Mouse (Mus musculus) liver, postnatal 0 days (tissue): ENCODE measurements at regions not wholly inside any gene's neighbourhood (a gene's known extent, or its start where the extent isn't known, plus 50 kb on each side); places are given as distances from the start of the nearest gene placed in this dataset.

Experiments
- ATAC-seq: fragments of 200-750 bp; cut with Nextera tagmentation; 2 replicates; pipeline ENCODE4 v1.8.0; 2017; ENCODE audit warnings: mild to moderate bottlenecking, moderate library complexity
- DNase-seq: peaks from one replicate; pipeline ENCODE4 v3.0.0-alpha.2; 2016
- H3K27ac ChIP-seq: fragments of 300-500 bp; sonication (generic); 2 replicates; pipeline ENCODE4 v1.5.1; 2014; ENCODE audit warnings: antibody characterized with exemption, moderate library complexity, mild to moderate bottlenecking, low read depth
- H3K27me3 ChIP-seq: fragments of 300-500 bp; sonication (generic); 2 replicates; pipeline ENCODE4 v1.6.1; 2014; ENCODE audit warnings: low read length, control low read depth, mixed read lengths; ENCODE audit not compliant: insufficient read depth
- H3K36me3 ChIP-seq: fragments of 300-500 bp; sonication (generic); replicated peaks from 2 replicates; pipeline ENCODE4 v1.6.1; 2014; ENCODE audit warnings: mild to moderate bottlenecking, control low read depth, low read length, moderate library complexity, mixed read lengths; ENCODE audit not compliant: insufficient read depth
- H3K4me1 ChIP-seq: fragments of 300-500 bp; sonication (generic); 2 replicates; pipeline ENCODE4 v1.6.1; 2014; ENCODE audit warnings: antibody characterized with exemption, mild to moderate bottlenecking, control low read depth; ENCODE audit not compliant: insufficient read depth
- H3K4me2 ChIP-seq: fragments of 300-500 bp; sonication (generic); 2 replicates; pipeline ENCODE4 v1.6.1; 2014; ENCODE audit warnings: low read depth, mild to moderate bottlenecking, low read length, moderate library complexity, mixed read lengths
- H3K4me3 ChIP-seq: fragments of 300-500 bp; sonication (generic); 2 replicates; pipeline ENCODE4 v1.5.1; 2014; ENCODE audit warnings: low read depth, low read length
- H3K9ac ChIP-seq: fragments of 300-500 bp; sonication (generic); replicated peaks from 2 replicates; pipeline ENCODE4 v1.6.1; 2014; ENCODE audit warnings: mild to moderate bottlenecking, moderate library complexity
- H3K9me3 ChIP-seq: fragments of 300-500 bp; sonication (generic); 2 replicates; pipeline ENCODE4 v1.6.1; 2016; ENCODE audit warnings: mild to moderate bottlenecking, control low read depth, low read length, mixed read lengths
- CTCF ChIP-seq: sonication (generic); IDR thresholded peaks from 2 replicates; pipeline ENCODE4 v1.5.1; 2016; ENCODE audit warnings: antibody characterized with exemption, low read depth
- EP300 ChIP-seq: IDR thresholded peaks from 2 replicates; pipeline ENCODE4 v1.6.1; 2016; ENCODE audit warnings: antibody characterized with exemption, low read depth, mild to moderate bottlenecking
- WGBS: fragments of 180-500 bp; shearing (Covaris S2); extraction: QIAGEN DNeasy Blood & Tissue Kit; methylation state at CpG from one replicate; pipeline ENCODE4 v1.1.7; 2014; ENCODE audit not compliant: insufficient replicate concordance; 5-methylcytosine and 5-hydroxymethylcytosine counted together

DNA sequence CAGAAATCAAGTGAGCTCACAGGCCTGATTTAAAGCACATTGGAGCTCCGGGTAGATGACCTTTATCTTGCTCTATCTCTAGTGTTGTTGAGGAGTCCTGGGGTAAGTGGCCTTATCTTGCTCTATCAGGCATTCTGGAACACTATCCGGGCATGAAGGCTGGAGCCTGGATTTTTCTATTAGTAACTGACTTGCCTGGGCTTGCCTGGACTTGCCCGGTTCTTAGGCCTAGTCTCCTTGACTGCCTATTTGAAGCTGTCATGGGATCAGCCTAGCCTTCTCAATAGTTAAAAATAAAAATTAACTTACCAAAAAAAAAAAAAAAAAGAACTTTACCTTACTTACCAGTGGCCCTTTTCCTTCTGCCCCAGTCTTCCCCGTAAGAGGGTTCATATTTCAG is 617.8 kb downstream of the Zfp706 start:
- peaks cover 4% of the 10 kb centered on the region for H3K4me1 ChIP-seq
- H3K4me2 ChIP-seq, result no peak overlapping the region
- TF ChIP-seq CTCF, result no peak
- TF ChIP-seq EP300, result no peak
- WGBS, result 59% methylated on average over 4 of the region's 4 CpGs
- H3K27me3 ChIP-seq, result no peaks in the 10 kb centered on the region
- no peak overlapping the region for H3K9ac ChIP-seq
- DNase-seq, result no peak
- no peaks in the 10 kb centered on the region for H3K36me3 ChIP-seq
- no peak for ATAC-seq
- no peak overlapping the region for H3K4me3 ChIP-seq
- H3K27ac ChIP-seq, result no peak overlapping the region
- no peaks in the 10 kb centered on the region for H3K9me3 ChIP-seq

GRCm38 (mm10) chr15:36381228-36381671 is 626.3 kb downstream of the Zfp706 start:
- no peaks in the 10 kb centered on the region for H3K36me3 ChIP-seq
- H3K9me3 ChIP-seq, result no peaks in the 10 kb centered on the region
- H3K4me2 ChIP-seq, result peak overlapping the region; percentile 63
- peak; percentile 67 for TF ChIP-seq EP300
- no peak for TF ChIP-seq CTCF
- no peaks in the 10 kb centered on the region; the same call in 1 of the 2 replicates for H3K27me3 ChIP-seq
- peak; percentile 87 for ATAC-seq
- peak overlapping the region; percentile 5; the same call in 1 of the 2 replicates for H3K9ac ChIP-seq
- peak; percentile 34 for DNase-seq
- H3K27ac ChIP-seq, result no peak overlapping the region
- peaks cover 6% of the 10 kb centered on the region for H3K4me1 ChIP-seq
- H3K4me3 ChIP-seq, result peak overlapping the region; percentile 17; the same call in 1 of the 2 replicates
- WGBS, result 10% methylated on average over 8 of the region's 8 CpGs

DNA sequence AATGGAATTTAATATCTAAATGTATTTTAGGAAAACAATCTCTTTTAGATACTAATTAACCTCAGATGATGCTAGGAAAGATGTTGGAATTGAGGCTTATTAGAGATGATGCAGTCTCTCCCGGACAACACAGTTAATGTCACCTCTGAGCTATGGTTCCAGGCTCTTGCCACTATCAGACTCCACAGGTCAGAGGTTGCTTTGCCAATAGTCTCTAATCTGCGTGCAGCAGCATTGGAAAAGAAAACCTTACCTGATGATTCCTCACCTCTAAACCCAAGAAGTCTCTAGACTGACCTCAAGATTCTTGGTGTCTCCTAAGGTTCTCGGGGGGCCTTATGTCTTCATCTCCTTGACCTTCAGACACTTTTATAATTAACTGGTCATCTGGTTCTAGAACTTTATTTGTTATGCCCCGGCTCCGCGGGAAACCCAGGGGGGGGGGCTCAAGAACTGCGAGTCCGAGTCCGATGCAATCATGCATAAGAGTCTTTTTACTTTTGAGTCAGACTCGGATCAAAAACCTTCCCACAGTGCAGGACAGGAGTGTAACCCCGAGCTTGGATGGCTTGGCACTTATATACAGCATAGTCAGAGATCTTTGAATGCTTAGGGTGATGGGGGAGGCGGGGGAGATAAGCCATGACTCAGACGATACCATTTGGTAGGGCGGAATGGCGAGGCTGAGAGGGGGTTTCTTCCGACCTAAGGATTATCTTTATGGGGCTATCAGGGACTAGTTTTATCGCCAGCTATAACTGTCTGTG is 626.9 kb downstream of the Zfp706 start:
- ATAC-seq (peak; percentile 82), DNase-seq (no peak)
- Histone ChIP-seq H3K9ac (peak overlapping the region; percentile 5; the same call in 1 of the 2 replicates), H3K4me2 (peak overlapping the region; percentile 63), H3K4me1 (peaks cover 6% of the 10 kb centered on the region), H3K27ac (no peak overlapping the region), H3K4me3 (peak overlapping the region; percentile 17; the same call in 1 of the 2 replicates), H3K9me3 (no peaks in the 10 kb centered on the region), H3K27me3 (no peaks in the 10 kb centered on the region; the same call in 1 of the 2 replicates), H3K36me3 (no peaks in the 10 kb centered on the region)
- no peak for TF ChIP-seq CTCF
- TF ChIP-seq EP300, result no peak
- 15% methylated on average over 17 of the region's 17 CpGs for WGBS

DNA sequence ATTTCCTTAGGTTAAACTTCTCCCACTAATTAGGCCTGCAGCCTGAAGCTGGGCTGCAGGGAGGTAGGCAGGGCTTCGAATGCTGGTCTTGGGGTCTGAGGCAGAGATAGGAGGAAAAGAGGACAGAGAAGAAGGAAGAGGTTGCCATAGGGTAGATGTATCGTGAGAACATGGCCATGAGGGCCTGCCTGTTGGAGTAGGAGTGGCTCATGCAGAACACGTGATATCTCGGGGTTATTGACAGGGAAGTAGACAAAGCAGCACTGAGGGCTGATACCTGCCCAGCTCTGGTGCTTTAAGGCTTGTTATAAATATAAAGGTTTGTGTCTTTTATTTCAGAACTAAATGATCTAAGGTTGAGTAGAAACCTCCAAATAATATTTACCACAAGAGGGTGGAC is 628.9 kb downstream of the Zfp706 start:
- 72% methylated on average over 4 of the region's 4 CpGs for WGBS
- Histone ChIP-seq H3K4me2 (no peak overlapping the region), H3K4me1 (peaks cover 19% of the 10 kb centered on the region), H3K9ac (no peak overlapping the region), H3K4me3 (no peak overlapping the region), H3K27me3 (no peaks in the 10 kb centered on the region; the same call in 1 of the 2 replicates), H3K27ac (no peak overlapping the region), H3K9me3 (no peaks in the 10 kb centered on the region), H3K36me3 (no peaks in the 10 kb centered on the region)
- no peak for DNase-seq
- ATAC-seq, result no peak
- TF ChIP-seq CTCF (no peak), EP300 (no peak)

DNA sequence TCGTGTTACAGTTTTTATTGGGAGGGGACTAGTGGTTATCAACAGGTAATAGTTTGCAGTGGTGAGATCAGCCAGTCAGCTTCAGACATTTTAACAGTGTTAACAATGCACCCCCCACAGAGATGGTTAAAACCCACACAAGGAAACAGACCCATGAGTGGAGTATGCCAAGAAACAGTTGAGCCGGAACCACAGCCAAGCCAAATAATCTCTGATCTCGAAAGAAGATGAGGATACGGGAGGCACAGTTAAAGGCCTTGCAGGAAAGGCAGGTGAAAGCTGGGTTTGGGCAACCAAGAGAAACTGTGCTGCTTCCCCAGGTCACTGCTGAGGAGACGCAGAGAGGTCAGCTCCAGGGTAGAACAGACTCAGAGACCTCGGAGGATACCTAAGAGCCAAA is 631.0 kb downstream of the Zfp706 start:
- DNase-seq (peak; percentile 8), ATAC-seq (no peak)
- Histone ChIP-seq H3K9me3 (no peaks in the 10 kb centered on the region), H3K27ac (no peak overlapping the region), H3K36me3 (no peaks in the 10 kb centered on the region), H3K9ac (no peak overlapping the region), H3K4me1 (peaks cover 24% of the 10 kb centered on the region), H3K4me3 (no peak overlapping the region), H3K4me2 (no peak overlapping the region), H3K27me3 (no peaks in the 10 kb centered on the region)
- TF ChIP-seq EP300 (no peak), CTCF (no peak)
- WGBS, result 74% methylated on average over 6 of the region's 6 CpGs

- no peak for TF ChIP-seq CTCF
- no peak for TF ChIP-seq EP300
- Histone ChIP-seq H3K4me2 (peak overlapping the region; percentile 69), H3K4me3 (peak overlapping the region; percentile 42), H3K9me3 (no peaks in the 10 kb centered on the region), H3K36me3 (no peaks in the 10 kb centered on the region), H3K9ac (no peak overlapping the region), H3K27me3 (no peaks in the 10 kb centered on the region), H3K27ac (no peak overlapping the region), H3K4me1 (peaks cover 18% of the 10 kb centered on the region)
- ATAC-seq (no peak), DNase-seq (no peak)
- 0% methylated on average over 1 of the region's 1 CpGs for WGBS
Measured at GRCm38 (mm10) chr15:36375549-36375885, 632.1 kb downstream of the Zfp706 start.
